29 mouse cellular contexts compared by ENCODE assay signal in the genomic region with DNA sequence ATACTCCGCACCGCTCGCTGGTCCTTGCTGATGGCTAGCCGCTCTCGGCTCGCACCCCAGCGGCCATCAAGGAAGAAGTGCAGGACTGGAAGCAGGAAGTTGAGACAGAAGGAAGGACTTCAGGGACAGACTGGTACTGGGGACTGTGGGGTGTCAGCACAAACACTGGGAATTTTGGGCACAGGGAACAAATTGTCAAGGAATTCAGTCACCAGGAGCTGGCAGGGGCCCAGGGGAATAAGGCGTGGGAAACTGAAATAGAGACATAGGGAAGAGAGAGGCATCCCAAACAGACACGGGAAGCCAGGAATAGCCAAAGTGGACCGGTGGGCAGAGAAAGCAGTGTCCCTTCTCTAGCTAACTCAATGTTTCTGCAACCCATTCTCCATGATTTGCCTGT. TPM values are rescaled to one million over a fixed set of nuclear protein-coding genes. Genes with fewer than 3 reads are reported as not detected.
DNase-seq lines count a peak whose midpoint lies in the region; ATAC-seq and TF ChIP-seq lines count a peak whose summit lies in the region.
"Had no signal": no experiment of that assay in that cellular context is flagged by ENCODE, and none has a peak within 500 bp of the region (broad histone marks: within the 10 kb centered on the region; RNA-seq: fewer than 3 reads in every experiment).

No protein-coding gene starts in this region.

- no peak overlapping the region for H3K4me2 ChIP-seq in forebrain, embryonic 11.5 days (ENCODE audit: low read depth, low read length, severe bottlenecking)
- H3K4me2 ChIP-seq in forebrain, embryonic 16.5 days (ENCODE audit: low read length) = no peak overlapping the region
- H3K4me2 ChIP-seq: embryonic facial prominence, embryonic 13.5 days; heart, embryonic 12.5 days; heart, embryonic 15.5 days; hindbrain, embryonic 13.5 days; intestine, embryonic 15.5 days had no signal

- no peaks in the 10 kb centered on the region for H3K4me1 ChIP-seq in forebrain, embryonic 11.5 days (replicated peaks; ENCODE audit: control insufficient read depth, insufficient read depth, low read length)
- H3K4me1 ChIP-seq in forebrain, embryonic 16.5 days (replicated peaks; ENCODE audit: control insufficient read depth, insufficient read depth, low read length) = no peaks in the 10 kb centered on the region
- H3K4me1 ChIP-seq in E14TG2a.4 (replicated peaks; ENCODE audit: low read depth, low read length) = peaks cover 73% of the 10 kb centered on the region
- H3K4me1 ChIP-seq: embryonic facial prominence, embryonic 13.5 days had no signal

- ATAC-seq in forebrain, embryonic 11.5 days (replicated peaks; ENCODE audit: low FRiP score) = no peak
- ATAC-seq in forebrain, embryonic 16.5 days = no peak
- ATAC-seq: activated CD4-positive, CD25-positive, alpha-beta regulatory T cell, adult 4 months; CD4-positive, CD25-positive, alpha-beta regulatory T cell, adult 4 months; forebrain, embryonic 14.5 days; hindbrain, embryonic 16.5 days; intestine, embryonic 15.5 days had no signal

- no peak for TF ChIP-seq CTCF in E14TG2a.4 (conservative IDR thresholded peaks at IDR 0.05; ENCODE audit: low read length)

- WGBS in forebrain, embryonic 11.5 days = 95% methylated on average over 10 of the region's 10 CpGs
- WGBS in forebrain, embryonic 16.5 days = 92% methylated on average over 10 of the region's 10 CpGs

- no peaks in the 10 kb centered on the region for H3K9me3 ChIP-seq in forebrain, embryonic 11.5 days (ENCODE audit: control insufficient read depth, low read length)
- H3K9me3 ChIP-seq in forebrain, embryonic 16.5 days (ENCODE audit: control insufficient read depth, low read length) = no peaks in the 10 kb centered on the region
- H3K9me3 ChIP-seq in E14TG2a.4 (ENCODE audit: low read length) = no peaks in the 10 kb centered on the region
- H3K9me3 ChIP-seq: embryonic facial prominence, embryonic 10.5 days; embryonic facial prominence, embryonic 13.5 days; heart, embryonic 12.5 days; heart, embryonic 15.5 days; hindbrain, embryonic 10.5 days; hindbrain, embryonic 13.5 days; intestine, embryonic 15.5 days had no signal

- peaks cover 2% of the 10 kb centered on the region; the same call in 1 of the 2 replicates for H3K36me3 ChIP-seq in forebrain, embryonic 11.5 days (ENCODE audit: control insufficient read depth, insufficient read depth, low read length)
- H3K36me3 ChIP-seq in forebrain, embryonic 16.5 days (ENCODE audit: control insufficient read depth, insufficient read depth) = peaks cover 25% of the 10 kb centered on the region
- no peaks in the 10 kb centered on the region for H3K36me3 ChIP-seq in E14TG2a.4 (ENCODE audit: insufficient read depth, low read length)
- H3K36me3 ChIP-seq: heart, embryonic 15.5 days; intestine, embryonic 15.5 days had no signal

- H3K27me3 ChIP-seq in forebrain, embryonic 11.5 days (ENCODE audit: control insufficient read depth, insufficient read depth, low read length) = no peaks in the 10 kb centered on the region
- no peaks in the 10 kb centered on the region for H3K27me3 ChIP-seq in forebrain, embryonic 16.5 days (replicated peaks; ENCODE audit: control insufficient read depth, insufficient read depth, low read length)
- H3K27me3 ChIP-seq in E14TG2a.4 (ENCODE audit: insufficient read depth, low read length) = peaks cover 64% of the 10 kb centered on the region
- H3K27me3 ChIP-seq: embryonic facial prominence, embryonic 13.5 days; hindbrain, embryonic 13.5 days; intestine, embryonic 15.5 days had no signal

- DNase-seq in forebrain, embryonic 11.5 days (ENCODE audit: low spot score) = peak; percentile 49
- peak; percentile 55 to 64 for DNase-seq in left cerebral cortex, postnatal 36 days (ENCODE audit: low spot score in 2 of 2)
- DNase-seq in left cerebral cortex, adult 8-10 months (ENCODE audit: low spot score in 2 of 2) = no peak
- peak; percentile 64 for DNase-seq in brain, adult 2 months (ENCODE audit: low read depth, low spot score)
- DNase-seq in liver = no peak
- DNase-seq: adrenal gland, adult 8-10 months; adrenal gland, postnatal 25 days; cerebellum, adult 18-20 months; cerebellum, postnatal 10 days; cerebellum, postnatal 36 days; embryo, embryonic 11 days; gastrocnemius, postnatal 25 days; heart, adult 18-20 months; heart, postnatal 10 days; heart, postnatal 36 days had no signal

- H3K27ac ChIP-seq in forebrain, embryonic 11.5 days (ENCODE audit: low read depth, low read length) = no peak overlapping the region
- H3K27ac ChIP-seq in forebrain, embryonic 16.5 days (ENCODE audit: low read length) = no peak overlapping the region
- H3K27ac ChIP-seq: embryonic facial prominence, embryonic 10.5 days; embryonic facial prominence, embryonic 13.5 days; heart, embryonic 15.5 days; hindbrain, embryonic 10.5 days; hindbrain, embryonic 13.5 days; intestine, embryonic 15.5 days had no signal

- H3K4me3 ChIP-seq in forebrain, embryonic 11.5 days (ENCODE audit: low read depth, low read length) = no peak overlapping the region
- H3K4me3 ChIP-seq in forebrain, embryonic 16.5 days (replicated peaks; ENCODE audit: low read length) = no peak overlapping the region
- peak overlapping the region; percentile 20; the same call in 1 of the 2 replicates for H3K4me3 ChIP-seq in E14TG2a.4 (replicated peaks; ENCODE audit: low read length)
- H3K4me3 ChIP-seq: embryonic facial prominence, embryonic 10.5 days; embryonic facial prominence, embryonic 13.5 days; erythroblast, embryonic 14.5 days; heart, embryonic 12.5 days; heart, embryonic 15.5 days; hindbrain, embryonic 10.5 days; hindbrain, embryonic 13.5 days; intestine, embryonic 15.5 days had no signal

- H3K9ac ChIP-seq in forebrain, embryonic 11.5 days (ENCODE audit: low read length) = no peak overlapping the region
- H3K9ac ChIP-seq in forebrain, embryonic 16.5 days (replicated peaks; ENCODE audit: low read depth, low read length) = no peak overlapping the region
- H3K9ac ChIP-seq: embryonic facial prominence, embryonic 13.5 days; heart, embryonic 12.5 days; heart, embryonic 15.5 days; hindbrain, embryonic 13.5 days; intestine, embryonic 15.5 days had no signal

- intact Hi-C loops in left cerebral cortex, postnatal 36 days (cut with DNase I) = no loop called here

RNA-seq across cellular contexts. Expression of gene Muc1, which starts 7.7 kb away (rescaled TPM):
- polyA plus RNA-seq in forebrain, embryonic 11.5 days (2014; fragmentation: Nextera tagmentation; extraction: Ambion mirVana) = 2.0 and 3.4 TPM in 2 replicates
- polyA plus RNA-seq in forebrain, embryonic 16.5 days (2015; fragmentation: Nextera tagmentation; extraction: Ambion mirVana) = 1.6 and 1.7 TPM in 2 replicates
- 1 to 10 TPM in 1 of 2 experiments, under 1 TPM in 1; 0.44 to 1.1 TPM for total RNA-seq in left cerebral cortex, postnatal 36 days (2021)
- 1 to 10 TPM in 1 of 4 experiments, under 1 TPM in 3; 0.36 to 1.5 (median 0.67) TPM for total RNA-seq in left cerebral cortex, adult 8-10 months (2022)
- total RNA-seq: adrenal gland, postnatal 25 days had no signal
- polyA plus RNA-seq: erythroblast, embryonic 14.5 days; heart, embryonic 12.5 days had no signal

RNA-seq across cellular contexts. Expression of gene Krtcap2, which starts 9.2 kb away (rescaled TPM):
- polyA plus RNA-seq in forebrain, embryonic 11.5 days (2014; fragmentation: Nextera tagmentation; extraction: Ambion mirVana) = 237 and 252 TPM in 2 replicates
- 187 and 195 TPM in 2 replicates for polyA plus RNA-seq in forebrain, embryonic 16.5 days (2015; fragmentation: Nextera tagmentation; extraction: Ambion mirVana)
- total RNA-seq in left cerebral cortex, postnatal 36 days (2021) = 10 to 100 TPM; 59.7 to 64.9 TPM
- total RNA-seq in left cerebral cortex, adult 8-10 months (2022) = 10 to 100 TPM; 70.4 to 91.2 (median 83.7) TPM

RNA-seq across cellular contexts. Expression of gene Trim46, which starts 9.6 kb away (rescaled TPM):
- polyA plus RNA-seq in forebrain, embryonic 11.5 days (2014; fragmentation: Nextera tagmentation; extraction: Ambion mirVana) = 11.9 and 13.5 TPM in 2 replicates
- polyA plus RNA-seq in forebrain, embryonic 16.5 days (2015; fragmentation: Nextera tagmentation; extraction: Ambion mirVana) = 62.5 and 76.1 TPM in 2 replicates
- 10 to 100 TPM; 74.4 to 88.7 TPM for total RNA-seq in left cerebral cortex, postnatal 36 days (2021)
- total RNA-seq in left cerebral cortex, adult 8-10 months (2022) = 10 to 100 TPM; 66.2 to 74.6 (median 68.4) TPM

RNA-seq across cellular contexts. Expression of gene Mtx1, which starts 9.6 kb away (rescaled TPM):
- polyA plus RNA-seq in forebrain, embryonic 11.5 days (2014; fragmentation: Nextera tagmentation; extraction: Ambion mirVana) = 194 and 213 TPM in 2 replicates
- polyA plus RNA-seq in forebrain, embryonic 16.5 days (2015; fragmentation: Nextera tagmentation; extraction: Ambion mirVana) = 180 and 183 TPM in 2 replicates
- 10 to 100 TPM; 90.6 to 93.8 TPM for total RNA-seq in left cerebral cortex, postnatal 36 days (2021)
- 100 to 1,000 TPM in 2 of 4 experiments, 10 to 100 TPM in 2; 95.4 to 105 (median 99.8) TPM for total RNA-seq in left cerebral cortex, adult 8-10 months (2022)

RNA-seq across cellular contexts. Expression of gene Thbs3, which starts 21.5 kb away (rescaled TPM):
- polyA plus RNA-seq in forebrain, embryonic 11.5 days (2014; fragmentation: Nextera tagmentation; extraction: Ambion mirVana) = 63.3 and 69.9 TPM in 2 replicates
- 61.5 and 84.2 TPM in 2 replicates for polyA plus RNA-seq in forebrain, embryonic 16.5 days (2015; fragmentation: Nextera tagmentation; extraction: Ambion mirVana)
- total RNA-seq in left cerebral cortex, postnatal 36 days (2021) = 10 to 100 TPM; 21.0 to 21.3 TPM
- total RNA-seq in left cerebral cortex, adult 8-10 months (2022) = 10 to 100 TPM; 14.2 to 24.3 (median 22.2) TPM

Comparison
In these comparisons a context has a peak if more than half of its experiments do, and no peak if none do; other contexts are left out.
1. DNase-seq: peak in forebrain, embryonic 11.5 days (single experiment), left cerebral cortex, postnatal 36 days (2 of 2) and brain, adult 2 months (single experiment); none in left cerebral cortex, adult 8-10 months (0 of 2) and liver (single experiment).